Mouse (Mus musculus) layer of hippocampus, adult 9-11 months (tissue): ENCODE data around the gene Golga4.

Source experiments
- DNase-seq: peaks from one replicate; pipeline ENCODE4 v3.0.0; 2022

The Golga4 gene

DNA sequence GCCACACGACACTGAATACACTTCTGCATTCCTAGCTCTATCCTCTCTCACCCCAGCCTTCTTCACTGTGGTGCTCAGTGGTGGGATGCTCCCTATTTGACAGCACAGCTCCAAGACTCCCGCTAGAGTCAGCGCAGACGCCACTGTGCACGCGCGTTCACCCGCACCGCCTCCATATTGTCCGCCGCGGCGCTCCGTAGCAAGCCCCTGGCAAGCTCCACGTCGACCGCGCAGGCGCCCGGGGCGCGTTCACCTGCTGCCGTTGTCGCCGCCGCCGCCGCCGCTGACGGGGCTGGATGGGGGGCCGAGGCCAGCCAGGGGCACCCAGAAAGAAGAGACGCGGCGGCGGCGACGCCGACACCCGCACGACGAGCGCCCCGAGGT, at the start of gene Golga4:
TSS of gene Golga4 (plus strand) at position 248 of the 384 bp plus-strand sequence.
- peak; percentile 88 for DNase-seq

DNA sequence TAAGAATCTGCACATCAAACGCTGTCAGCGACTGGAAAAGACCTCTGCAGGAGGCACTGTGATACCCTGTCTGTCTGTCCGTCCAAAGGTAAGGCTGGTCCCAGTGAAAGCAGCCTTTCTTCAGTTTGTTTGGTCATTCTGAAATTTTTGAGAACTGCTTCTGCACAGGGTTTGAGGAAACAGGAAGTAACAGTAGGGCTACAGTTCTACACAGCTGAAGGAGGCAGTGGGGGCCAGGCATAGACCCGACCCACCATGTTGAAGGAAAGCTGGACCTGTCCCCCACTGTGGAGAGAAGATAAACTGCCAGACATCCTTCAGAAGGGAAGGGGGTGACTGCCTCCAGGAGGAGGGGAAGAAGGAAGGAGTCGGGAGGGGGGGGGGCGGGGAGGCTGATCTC, 49.7 kb upstream of the Golga4 start:
- DNase-seq = no peak

DNA sequence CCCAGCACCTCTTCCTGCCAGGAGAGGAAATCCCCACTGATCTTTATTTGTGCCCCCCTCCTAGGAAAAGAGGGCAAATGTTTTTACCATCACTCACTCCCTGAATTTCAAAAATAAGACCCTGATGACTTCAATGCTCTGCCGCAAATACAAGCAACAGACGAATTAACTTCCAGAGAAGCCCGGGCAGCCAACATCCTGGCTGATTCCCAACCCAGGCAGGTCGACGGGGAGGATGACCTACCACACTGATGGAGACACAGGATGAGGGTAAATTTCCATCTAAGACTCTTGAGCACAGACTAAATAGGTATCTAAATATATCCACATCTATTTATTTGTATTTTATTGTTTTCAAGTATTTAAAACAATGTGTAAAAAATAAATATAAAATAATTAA, 48.0 kb upstream of the Golga4 start:
- DNase-seq = no peak

DNA sequence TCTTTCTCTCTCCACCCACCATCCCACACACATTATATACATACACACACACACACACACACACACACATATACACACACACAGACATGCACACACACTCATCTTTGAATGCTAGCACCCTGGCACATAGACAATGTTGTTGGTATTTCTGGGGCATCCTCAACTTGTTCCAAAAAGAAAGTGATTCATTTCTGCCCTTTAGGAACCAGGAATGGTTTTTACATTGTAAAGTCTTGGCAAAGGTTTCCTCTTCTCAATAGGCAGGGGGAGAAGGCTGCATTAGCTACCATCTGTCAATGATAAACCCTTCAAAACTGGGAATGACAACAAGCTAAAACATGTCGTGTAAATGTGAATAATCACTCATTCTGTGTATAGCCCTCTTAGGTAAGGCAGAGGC, 42.0 kb upstream of the Golga4 start:
- DNase-seq = no peak

DNA sequence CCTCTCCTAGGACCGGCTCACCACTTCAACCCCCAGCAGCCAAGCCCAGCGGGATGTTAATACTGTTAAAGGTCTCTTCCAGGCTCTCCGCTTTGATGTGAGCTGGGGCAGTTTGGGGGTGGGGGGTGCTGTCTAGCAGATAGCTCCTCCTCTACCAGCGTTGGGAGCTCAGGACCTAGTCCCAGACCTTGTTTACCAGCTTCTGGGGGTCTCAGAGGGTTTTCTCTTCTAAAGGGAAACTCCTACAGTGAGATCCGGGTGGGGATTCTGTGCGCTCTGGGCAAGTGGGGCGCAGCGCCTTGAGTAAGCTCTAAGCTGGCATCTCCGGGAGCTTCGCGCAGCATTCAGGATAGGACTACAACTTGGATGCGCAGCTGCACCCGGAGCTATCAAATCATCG, 37.8 kb upstream of the Golga4 start:
- no peak for DNase-seq

DNA sequence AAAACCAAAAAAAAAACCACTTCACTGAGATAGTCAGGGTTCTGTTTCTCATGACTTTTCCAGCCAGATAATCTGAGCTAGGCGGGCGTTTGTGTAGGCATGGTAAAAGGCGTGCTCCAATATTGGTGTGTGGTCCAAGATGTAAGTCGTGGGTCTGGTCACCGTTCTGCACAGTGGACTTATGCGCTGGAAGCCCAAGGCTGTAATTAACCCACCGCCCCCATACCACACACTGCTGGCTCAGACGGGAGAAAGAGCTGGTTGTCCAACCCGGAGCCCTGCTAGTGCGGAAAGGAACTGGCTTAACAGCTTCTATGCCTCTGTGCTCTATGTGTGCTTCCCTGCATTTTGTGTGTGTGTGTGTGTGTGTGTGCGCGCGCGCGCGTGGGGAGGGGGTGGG, 36.8 kb upstream of the Golga4 start:
- no peak for DNase-seq

DNA sequence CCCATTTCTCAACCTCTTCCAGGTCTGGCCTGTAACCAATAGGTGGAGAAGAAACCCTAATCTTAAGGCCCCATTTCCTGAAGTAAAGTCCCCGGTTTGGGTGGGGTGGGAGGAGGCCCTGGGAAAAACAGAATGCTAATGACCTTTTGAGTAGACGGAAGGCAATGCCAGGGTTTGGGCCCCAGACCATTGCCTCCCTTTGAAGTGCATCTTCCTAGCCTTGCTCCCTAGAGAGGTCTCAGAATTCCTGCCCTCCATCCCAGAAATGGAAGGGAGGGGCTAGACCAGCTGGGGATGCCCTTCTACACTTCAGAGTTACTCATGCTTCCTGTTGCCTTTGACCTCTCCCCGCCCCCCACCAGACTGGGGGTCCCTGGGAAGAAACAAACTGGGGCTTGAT, 34.8 kb upstream of the Golga4 start:
- DNase-seq = no peak

DNA sequence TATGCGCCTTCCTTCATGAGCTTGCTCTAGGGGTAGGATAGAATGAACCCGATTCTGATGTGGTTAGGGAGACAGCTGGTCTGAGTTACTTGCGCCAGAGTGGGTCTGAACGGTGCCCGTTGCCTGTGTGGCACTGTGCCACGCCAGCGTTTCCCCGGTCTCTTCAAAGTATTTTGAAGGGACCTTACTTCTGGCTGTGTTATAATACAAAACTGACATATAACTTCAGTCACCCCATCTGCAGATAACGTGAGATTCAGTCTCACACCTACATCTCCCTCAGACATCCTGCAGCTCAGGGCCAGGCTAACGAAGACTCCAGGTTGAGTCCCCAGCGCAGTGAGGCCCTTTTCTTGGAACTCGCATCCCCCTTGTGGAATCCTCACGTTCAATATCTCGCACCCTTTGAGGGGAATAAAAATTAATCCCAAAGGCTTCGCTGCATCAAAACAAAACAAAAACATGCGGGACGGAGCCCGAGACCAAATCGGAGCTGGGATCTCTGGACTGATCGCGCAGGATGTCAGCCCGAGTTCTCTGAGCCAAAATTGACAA, 29.8 kb upstream of the Golga4 start:
- DNase-seq = no peak

DNA sequence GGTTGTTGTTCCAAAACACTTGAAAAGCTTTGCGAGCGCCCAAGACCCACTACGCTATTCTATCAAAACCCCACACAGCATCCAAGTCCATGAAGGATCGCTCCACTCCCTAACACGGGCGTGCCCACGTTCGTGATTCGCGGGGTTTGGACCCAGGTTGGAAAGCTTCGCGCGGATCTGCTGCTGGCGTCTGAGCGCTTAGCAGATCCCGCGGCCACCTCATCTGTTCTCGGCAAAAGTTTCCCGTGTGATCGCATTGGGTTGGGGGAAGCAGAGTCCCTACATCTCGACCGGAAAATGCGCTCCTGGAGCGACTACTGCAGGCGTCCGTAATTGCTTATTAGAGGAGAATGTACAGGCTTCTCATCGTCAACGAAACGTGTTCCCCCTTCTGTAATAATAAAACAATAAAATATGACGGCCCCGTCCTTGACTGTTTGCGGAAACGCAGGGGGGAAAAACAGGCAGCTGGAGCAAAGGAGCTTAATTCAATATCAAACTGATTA, 29.2 kb upstream of the Golga4 start:
- DNase-seq = no peak

DNA sequence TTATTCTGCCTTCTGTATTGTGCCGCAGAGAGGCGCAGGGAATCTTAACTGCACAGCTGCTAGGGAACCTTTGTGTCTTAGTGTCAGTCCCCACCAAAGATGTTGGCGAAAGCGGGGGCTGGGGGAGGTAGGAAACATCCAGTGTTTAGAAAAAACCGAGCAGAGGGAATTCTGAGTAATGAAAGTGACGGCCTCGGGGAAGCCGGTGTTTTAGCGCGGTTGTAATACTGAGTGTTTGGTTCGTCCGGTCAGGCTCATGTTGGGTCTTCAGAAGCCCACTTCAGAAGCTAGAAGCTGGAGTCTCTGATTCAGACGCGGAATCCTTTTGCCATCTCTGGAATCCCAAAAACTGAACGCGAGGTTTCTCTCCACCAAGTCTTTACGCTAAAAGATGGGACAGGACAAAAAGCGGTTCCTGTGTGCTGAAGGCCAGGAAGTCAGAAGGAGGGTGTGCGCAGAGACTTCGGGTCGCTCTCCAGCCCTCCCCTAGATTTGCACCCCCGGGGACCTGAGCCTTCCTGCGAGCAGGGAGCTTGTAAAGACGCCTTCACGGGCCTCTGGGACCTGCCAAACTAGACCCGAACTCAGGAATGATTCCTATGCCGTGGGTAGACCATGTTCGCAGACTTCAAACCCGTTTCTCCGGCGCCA, 28.7 kb upstream of the Golga4 start:
- no peak for DNase-seq

DNA sequence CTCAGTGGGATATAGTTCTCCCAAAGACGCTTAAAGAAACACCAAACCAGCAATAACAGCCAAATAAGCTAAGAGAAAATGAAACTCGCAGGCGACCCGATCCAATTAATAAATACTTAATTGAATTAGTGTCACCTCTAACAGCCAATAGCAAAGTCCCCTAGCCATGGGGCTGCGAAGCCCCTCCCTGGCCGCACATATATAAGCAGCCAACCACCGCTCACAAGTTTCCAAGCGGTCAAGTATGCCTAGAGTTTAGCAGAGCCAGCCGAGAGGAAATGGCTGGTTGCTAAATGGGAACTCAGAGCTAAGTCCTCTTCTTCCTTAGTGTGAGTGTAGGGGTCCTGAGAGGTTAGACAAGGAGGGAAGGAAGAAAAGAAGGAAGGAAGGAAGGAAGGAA, 28.1 kb upstream of the Golga4 start, which contains the start of gene Eomes:
TSS of gene Eomes (plus strand) at position 252 of the 400 bp plus-strand sequence.
- no peak for DNase-seq

DNA sequence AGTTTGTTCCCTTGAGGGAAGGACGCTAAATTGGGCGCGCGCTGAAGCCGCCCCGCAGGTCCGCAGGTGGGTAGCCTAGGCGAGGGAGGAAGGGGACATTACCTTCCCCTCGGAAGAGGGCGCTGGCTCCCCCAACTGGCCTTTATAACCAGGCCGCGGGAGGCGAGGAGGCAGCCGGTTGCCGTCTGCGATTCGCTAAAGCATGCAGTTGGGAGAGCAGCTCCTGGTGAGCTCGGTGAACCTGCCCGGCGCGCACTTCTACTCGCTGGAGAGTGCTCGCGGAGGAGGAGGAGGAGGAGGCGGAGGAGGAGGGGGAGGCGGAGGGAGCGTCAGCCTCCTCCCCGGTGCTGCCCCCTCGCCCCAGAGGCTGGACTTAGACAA, 27.6 kb upstream of the Golga4 start:
- DNase-seq = no peak

DNA sequence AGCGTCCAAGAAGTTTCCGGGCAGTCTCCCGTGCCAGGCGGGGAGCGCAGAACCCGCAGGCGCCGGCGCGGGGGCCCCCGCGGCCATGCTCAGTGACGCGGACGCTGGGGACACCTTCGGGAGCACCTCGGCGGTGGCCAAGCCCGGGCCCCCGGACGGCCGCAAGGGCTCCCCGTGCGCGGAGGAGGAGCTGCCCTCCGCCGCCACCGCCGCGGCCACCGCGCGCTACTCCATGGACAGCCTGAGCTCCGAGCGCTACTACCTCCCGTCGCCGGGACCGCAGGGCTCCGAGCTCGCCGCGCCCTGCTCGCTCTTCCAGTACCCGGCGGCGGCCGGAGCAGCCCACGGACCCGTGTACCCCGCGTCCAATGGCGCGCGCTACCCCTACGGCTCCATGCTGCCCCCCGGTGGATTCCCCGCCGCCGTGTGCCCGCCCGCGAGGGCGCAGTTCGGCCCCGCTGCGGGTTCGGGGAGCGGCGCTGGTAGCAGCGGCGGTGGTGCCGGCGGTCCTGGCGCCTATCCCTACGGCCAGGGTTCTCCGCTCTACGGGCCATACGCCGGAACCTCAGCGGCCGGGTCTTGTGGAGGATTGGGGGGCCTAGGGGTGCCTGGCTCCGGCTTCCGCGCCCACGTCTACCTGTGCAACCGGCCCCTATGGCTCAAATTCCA, 27.1 kb upstream of the Golga4 start:
- DNase-seq = no peak

DNA sequence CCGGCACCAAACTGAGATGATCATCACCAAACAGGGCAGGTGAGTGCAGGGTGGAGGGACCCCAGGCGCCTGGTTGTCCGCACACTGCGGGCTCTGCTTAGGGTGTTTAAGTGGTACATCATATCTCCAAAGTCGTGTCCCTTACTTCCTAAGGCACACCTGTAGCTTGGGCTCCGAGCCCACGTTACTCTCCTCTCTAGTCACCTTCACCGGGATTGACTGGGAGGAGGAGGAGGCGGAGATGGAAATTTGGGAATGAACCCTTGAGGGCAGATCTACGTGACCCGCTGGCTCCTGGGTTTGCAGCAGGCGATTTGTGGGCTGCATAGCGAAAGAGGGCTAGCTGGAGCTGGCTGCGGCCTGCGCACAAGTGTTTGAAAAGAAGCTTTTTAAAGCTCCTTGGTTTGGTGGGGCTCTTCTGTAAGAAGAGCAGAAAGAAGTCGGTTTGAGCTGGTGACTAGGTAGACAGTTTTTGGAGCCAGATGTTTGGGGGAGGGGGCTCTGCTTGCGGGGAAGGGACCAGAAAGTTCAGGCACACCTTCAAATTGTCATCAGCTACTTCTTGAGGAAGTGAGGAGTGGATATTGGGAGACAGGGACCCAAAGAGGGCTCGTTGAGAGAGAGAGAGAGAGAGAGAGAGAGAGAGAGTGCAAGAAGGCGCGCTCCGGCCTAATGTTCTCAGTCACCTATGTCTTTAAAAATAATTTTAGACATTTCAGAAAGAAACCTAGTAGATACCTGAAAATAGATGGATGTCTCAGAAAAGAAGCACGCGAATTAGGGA, 26.4 kb upstream of the Golga4 start:
- no peak for DNase-seq

DNA sequence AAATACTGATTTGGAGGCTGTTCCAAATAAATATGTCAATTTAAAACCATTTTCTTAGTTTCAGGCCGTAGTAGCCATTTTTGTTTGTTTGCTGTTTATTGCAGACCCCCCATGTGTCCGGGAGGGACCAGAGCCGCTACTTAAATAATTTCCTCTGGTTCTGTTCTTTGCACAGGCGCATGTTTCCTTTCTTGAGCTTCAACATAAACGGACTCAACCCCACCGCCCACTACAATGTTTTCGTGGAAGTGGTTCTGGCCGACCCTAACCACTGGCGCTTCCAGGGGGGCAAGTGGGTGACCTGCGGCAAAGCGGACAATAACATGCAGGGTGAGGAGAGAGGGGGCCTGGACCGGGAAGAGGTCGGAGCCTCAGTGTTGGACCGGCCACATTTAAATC, 25.8 kb upstream of the Golga4 start:
- no peak for DNase-seq

DNA sequence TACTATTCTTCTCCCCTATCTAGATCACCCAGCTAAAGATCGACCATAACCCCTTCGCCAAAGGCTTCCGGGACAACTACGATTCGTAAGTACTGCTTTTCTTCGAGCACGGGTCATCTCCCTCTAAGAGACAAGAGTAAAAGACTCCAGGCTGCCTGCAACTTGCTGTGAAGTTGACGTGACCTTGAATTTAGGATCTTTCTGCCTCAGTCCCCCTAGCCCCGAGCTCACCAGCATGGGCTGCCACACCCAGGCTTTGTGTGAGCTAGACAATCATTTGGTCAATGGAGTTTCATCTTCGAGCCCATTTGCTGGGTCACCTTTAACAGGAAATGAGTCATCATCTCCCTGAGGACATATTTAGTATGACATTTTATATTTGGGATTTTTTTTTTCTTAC, 23.9 kb upstream of the Golga4 start:
- DNase-seq = no peak

DNA sequence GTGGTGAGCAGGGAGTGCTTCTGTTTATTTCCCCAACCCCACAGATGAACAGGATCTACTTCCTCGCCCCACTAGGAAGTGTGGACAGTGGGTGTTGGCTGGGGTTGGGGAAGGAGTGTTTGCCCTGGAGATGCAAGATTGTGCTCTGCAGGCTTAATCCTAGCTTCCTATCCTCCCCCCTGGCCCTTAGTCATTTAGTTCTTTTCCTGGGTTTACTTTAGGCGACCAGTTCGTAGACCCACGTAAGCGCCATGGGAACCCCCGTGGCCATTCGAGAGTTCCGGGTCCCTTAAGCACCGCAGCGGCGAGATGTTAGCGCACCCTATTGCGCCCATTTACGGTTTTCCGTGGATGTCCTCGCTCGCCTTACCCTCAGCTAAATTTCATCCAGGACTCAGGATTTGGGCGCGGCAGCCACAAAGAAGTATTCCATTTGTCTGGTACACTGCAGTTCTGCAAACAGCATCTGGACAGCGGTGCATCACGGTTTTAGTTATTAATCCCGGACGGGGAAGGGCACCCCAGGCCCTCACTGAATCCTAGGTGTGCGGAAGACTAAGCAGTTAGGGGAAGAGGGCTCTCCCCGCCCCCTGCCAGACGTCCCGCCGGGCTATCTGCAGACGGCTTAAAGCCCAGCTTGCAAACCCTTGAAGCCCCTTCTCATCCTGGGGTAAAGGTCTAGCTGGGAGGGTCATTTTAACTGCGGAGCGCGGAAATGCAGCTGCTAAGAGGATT, 19.5 kb upstream of the Golga4 start:
- DNase-seq = no peak

DNA sequence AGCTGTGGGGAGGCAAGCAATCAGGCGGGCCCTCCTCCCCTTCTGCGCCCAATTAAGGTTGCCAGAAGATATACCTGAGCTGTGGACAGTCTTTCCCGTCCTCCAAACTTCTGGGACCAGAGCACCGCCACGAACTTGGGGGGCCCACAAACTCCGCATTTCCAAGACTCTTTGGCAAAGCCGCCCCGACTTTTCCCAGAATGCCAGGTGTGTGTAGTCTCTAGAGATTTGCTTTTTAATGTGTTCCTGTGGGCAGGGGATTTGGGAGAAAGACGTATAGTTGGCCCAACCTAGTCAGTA, 19.0 kb upstream of the Golga4 start:
- DNase-seq = no peak

DNA sequence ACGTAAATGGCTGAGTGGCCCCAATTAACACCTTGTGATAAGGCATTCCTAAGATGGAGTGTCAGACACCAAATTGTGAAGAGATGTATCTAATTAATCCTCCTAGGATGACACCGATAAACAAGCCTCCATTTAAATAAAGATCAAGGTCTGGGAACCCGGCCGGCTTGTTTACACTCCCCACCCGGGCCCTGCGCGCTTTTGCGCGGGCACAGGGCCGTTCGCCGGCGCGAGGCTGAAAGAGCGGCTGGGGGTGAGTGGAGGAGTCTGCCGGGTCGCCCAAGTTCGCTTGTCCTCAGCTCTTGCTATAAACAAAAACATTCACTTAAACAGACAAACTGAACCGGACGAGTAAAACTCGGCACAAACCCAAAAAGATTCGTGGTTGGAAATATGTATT, 18.4 kb upstream of the Golga4 start:
- no peak for DNase-seq

DNA sequence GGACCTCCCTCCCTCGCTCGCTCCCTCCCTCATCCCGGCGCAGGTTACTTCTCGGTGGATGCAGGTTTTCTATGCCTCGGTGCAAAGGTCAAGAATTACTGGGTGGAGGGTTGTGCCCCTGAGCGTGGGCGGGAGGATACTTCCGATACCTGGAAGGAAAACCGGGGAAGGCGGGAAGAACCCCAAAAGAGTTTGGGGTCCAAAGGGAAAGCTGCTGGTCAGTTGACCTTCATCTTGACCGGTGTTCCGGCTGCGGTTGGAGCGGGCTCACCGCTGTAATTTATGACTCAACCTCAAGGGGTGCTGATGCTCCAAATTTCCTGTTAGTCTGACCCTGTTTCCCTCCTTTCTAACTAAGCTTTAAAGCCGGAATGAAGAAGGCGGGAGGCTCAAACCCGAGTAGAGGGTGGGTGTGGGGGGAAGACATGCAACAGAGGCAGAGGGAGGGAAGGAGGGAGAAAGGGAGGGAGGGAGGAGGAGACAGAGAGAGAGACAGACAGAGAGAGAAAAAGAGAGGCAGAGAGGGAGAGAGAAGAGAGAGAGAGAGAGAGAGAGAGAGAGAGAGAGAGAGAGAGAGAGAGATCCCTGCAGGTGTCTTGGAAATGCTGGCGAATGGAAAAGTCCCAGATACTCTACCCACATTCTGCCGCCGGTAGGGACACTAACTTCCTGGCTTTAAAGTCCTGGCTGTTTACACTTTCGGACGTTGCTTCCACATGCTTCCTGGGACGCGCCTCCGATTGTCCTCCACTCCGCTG, 17.8 kb upstream of the Golga4 start:
- no peak for DNase-seq

DNA sequence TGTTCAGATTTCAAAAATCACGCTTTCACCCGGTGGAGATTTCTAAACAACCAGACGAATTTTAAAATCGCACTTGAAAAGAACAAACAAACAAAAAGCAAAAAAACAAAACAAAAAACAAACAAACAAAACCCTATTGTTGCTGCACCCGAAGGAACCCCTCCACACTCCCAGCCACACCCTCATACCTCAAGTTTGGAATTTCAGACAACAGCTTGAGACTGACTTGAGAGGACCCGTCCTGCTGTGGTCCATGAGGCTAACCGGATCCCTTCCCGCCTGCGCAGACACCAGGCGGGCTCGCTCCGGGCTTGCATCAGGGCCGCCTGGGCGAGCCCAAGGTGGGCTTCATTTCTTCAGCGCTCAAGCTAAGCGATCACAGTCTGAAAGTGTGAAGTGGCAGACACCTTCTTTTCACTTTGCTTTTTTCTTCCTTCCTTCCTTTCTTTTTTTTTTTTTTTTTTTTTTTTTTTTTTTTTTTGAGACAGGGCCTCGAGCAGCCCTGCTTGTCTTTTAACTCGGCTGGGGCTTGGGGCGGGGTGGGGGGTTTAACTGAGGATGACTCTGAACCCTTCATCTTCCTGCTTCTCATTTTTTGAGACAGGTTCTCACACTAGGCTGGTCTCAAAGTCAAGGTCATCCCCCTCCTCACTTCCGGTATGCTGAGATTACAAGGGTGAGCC, 17.0 kb upstream of the Golga4 start:
- DNase-seq = no peak

DNA sequence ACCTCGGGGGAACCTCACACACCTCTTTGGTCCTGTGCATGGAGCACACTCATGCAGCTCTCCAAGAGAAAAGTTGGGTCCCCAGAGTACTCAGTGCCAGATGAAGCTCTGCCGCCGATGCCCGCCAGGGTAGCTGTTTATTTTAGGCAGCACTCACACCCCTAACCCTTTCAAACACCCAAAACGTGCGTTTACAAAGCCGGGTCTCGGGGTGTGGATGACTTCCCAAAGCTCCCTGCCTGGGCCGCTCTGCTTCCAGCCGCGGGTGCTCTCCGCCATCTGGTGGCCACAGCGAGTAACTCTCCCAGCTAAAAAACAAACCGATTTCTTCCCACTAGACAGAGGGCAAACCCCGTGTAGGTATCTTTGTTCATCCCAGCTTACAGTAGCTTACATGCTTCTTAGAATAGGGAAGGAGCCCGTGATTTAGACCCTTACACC, 16.5 kb upstream of the Golga4 start:
- DNase-seq = peak; percentile 20
